Mouse (Mus musculus) heart, embryonic 14.5 days (tissue): ENCODE measurements around the gene Col18a1. TPM values are rescaled to one million over a fixed set of nuclear protein-coding genes. Genes with fewer than 3 reads are reported as not detected.

Experiments
- ATAC-seq: fragments of 200-750 bp; cut with Nextera tagmentation; 2 replicates; pipeline ENCODE4 v1.8.0; 2017; ENCODE audit warnings: low read depth, moderate TSS enrichment; ENCODE audit not compliant: insufficient number of reproducible peaks, insufficient read depth, low FRiP score
- H3K27ac ChIP-seq, 2 experiments: fragments of 200-500 bp in 1 of 2; fragments of 300-500 bp in 1 of 2; sonication (generic) in 1 of 2; replicated peaks in 1 of 2; 2 replicates each; pipeline ENCODE4 v1.5.1; 2012 to 2014; ENCODE audit warnings: low read depth in 2 of 2, low read length in 2 of 2, control low read depth in 1 of 2, mild to moderate bottlenecking in 1 of 2, mixed read lengths in 1 of 2; ENCODE audit not compliant: control insufficient read depth in 1 of 2, insufficient read depth in 1 of 2
- H3K27me3 ChIP-seq: fragments of 300-500 bp; sonication (generic); 2 replicates; pipeline ENCODE4 v1.6.1; 2014; ENCODE audit warnings: mild to moderate bottlenecking, low read length, control low read depth; ENCODE audit not compliant: control insufficient read depth, insufficient read depth
- H3K36me3 ChIP-seq: fragments of 300-500 bp; sonication (generic); 2 replicates; pipeline ENCODE4 v1.6.1; 2014; ENCODE audit warnings: mild to moderate bottlenecking, control low read depth, low read length, mixed read lengths; ENCODE audit not compliant: control insufficient read depth, insufficient read depth
- H3K4me1 ChIP-seq, 2 experiments: fragments of 200-500 bp in 1 of 2; fragments of 300-500 bp in 1 of 2; sonication (generic) in 1 of 2; 2 replicates each; pipeline ENCODE4 v1.6.1; 2012 to 2014; ENCODE audit warnings: low read length in 2 of 2, control low read depth in 1 of 2, mixed read lengths in 1 of 2; ENCODE audit not compliant: control insufficient read depth in 2 of 2, insufficient read depth in 2 of 2
- H3K4me2 ChIP-seq: fragments of 300-500 bp; sonication (generic); 2 replicates; pipeline ENCODE4 v1.6.1; 2014; ENCODE audit warnings: mild to moderate bottlenecking, low read length
- H3K4me3 ChIP-seq, 2 experiments: fragments of 200-500 bp in 1 of 2; fragments of 300-500 bp in 1 of 2; sonication (generic) in 1 of 2; 2 replicates each; pipeline ENCODE4 v1.5.1; 2012 to 2014; ENCODE audit warnings: low read length in 2 of 2, mild to moderate bottlenecking in 2 of 2, control low read depth in 1 of 2, low read depth in 1 of 2, moderate library complexity in 1 of 2; ENCODE audit not compliant: control insufficient read depth in 1 of 2, insufficient read depth in 1 of 2
- H3K9ac ChIP-seq: fragments of 300-500 bp; sonication (generic); 2 replicates; pipeline ENCODE4 v1.6.1; 2014; ENCODE audit warnings: mild to moderate bottlenecking, low read length
- H3K9me3 ChIP-seq: fragments of 300-500 bp; sonication (generic); 2 replicates; pipeline ENCODE4 v1.6.1; 2016; ENCODE audit warnings: low read length, control low read depth; ENCODE audit not compliant: control insufficient read depth
- WGBS: fragments of 180-500 bp; shearing (Covaris S2); extraction: QIAGEN DNeasy Blood & Tissue Kit; methylation state at CpG from one replicate; pipeline ENCODE4 v1.1.7; 2014; 5-methylcytosine and 5-hydroxymethylcytosine counted together
- polyA plus RNA-seq: library from polyadenylated mRNA; unstranded; fragments of >200 nt; fragmentation: Nextera tagmentation; extraction: Ambion mirVana; gene quantifications from 2 replicates; pipeline ENCODE4 v1.2.1, GENCODE M21; 2014

Gene Col18a1
- polyA plus RNA-seq, 1 experiment from 2014 or later, result 102 TPM

- no peaks in the 10 kb centered on the region for H3K9me3 ChIP-seq
- peaks cover 0 to 3% of the 10 kb centered on the region in 2 experiments; a peak in 1 of 4 replicates for H3K4me1 ChIP-seq
- ATAC-seq, result no peak
- H3K27me3 ChIP-seq, result no peaks in the 10 kb centered on the region; the same call in 1 of the 2 replicates
- H3K4me2 ChIP-seq, result no peak overlapping the region
- no peak overlapping the region for H3K4me3 ChIP-seq
- no peak overlapping the region for H3K9ac ChIP-seq
- H3K36me3 ChIP-seq, result no peaks in the 10 kb centered on the region
- 52% methylated on average over 5 of the region's 5 CpGs for WGBS
- no peak overlapping the region for H3K27ac ChIP-seq
Measured at GRCm38 (mm10) chr10:77024231-77024630, 142.1 kb downstream of the Col18a1 start.

- Histone ChIP-seq H3K9me3 (no peaks in the 10 kb centered on the region), H3K27me3 (no peaks in the 10 kb centered on the region; the same call in 1 of the 2 replicates), H3K36me3 (no peaks in the 10 kb centered on the region), H3K27ac (no peak overlapping the region), H3K4me2 (no peak overlapping the region), H3K9ac (no peak overlapping the region), H3K4me1 (peaks cover 0 to 3% of the 10 kb centered on the region in 2 experiments; a peak in 1 of 4 replicates), H3K4me3 (no peak overlapping the region)
- 78% methylated on average over 13 of the region's 13 CpGs for WGBS
- no peak for ATAC-seq
Measured at GRCm38 (mm10) chr10:77022301-77023130, 143.8 kb downstream of the Col18a1 start.

GRCm38 (mm10) chr10:77021399-77022052 lies 144.8 kb downstream of the Col18a1 start:
- Histone ChIP-seq H3K4me2 (peak overlapping the region; percentile 46), H3K9ac (no peak overlapping the region), H3K27ac (no peak overlapping the region), H3K36me3 (no peaks in the 10 kb centered on the region), H3K4me3 (no peak overlapping the region), H3K9me3 (no peaks in the 10 kb centered on the region), H3K27me3 (no peaks in the 10 kb centered on the region; the same call in 1 of the 2 replicates), H3K4me1 (peaks cover 0 to 3% of the 10 kb centered on the region in 2 experiments; a peak in 1 of 4 replicates)
- WGBS, result 29% methylated on average over 17 of the region's 17 CpGs
- ATAC-seq, result 0 out of 2 replicates have a peak, but pooled peaks have one; percentile 29

GRCm38 (mm10) chr10:77017662-77018061 lies 148.7 kb downstream of the Col18a1 start:
- Histone ChIP-seq H3K36me3 (no peaks in the 10 kb centered on the region), H3K27ac (no peak overlapping the region), H3K4me2 (no peak overlapping the region), H3K4me1 (peaks cover 0 to 3% of the 10 kb centered on the region in 2 experiments; a peak in 1 of 4 replicates), H3K9me3 (no peaks in the 10 kb centered on the region), H3K27me3 (no peaks in the 10 kb centered on the region), H3K9ac (no peak overlapping the region), H3K4me3 (no peak overlapping the region)
- WGBS, result 61% methylated on average over 9 of the region's 9 CpGs
- no peak for ATAC-seq

- H3K4me2 ChIP-seq, result no peak overlapping the region
- H3K9ac ChIP-seq, result no peak overlapping the region
Measured at GRCm38 (mm10) chr10:77017061-77017460, 149.3 kb downstream of the Col18a1 start.

GRCm38 (mm10) chr10:77016499-77016898 lies 149.8 kb downstream of the Col18a1 start:
- 51% methylated on average over 8 of the region's 8 CpGs for WGBS
- Histone ChIP-seq H3K4me2 (no peak overlapping the region), H3K36me3 (no peaks in the 10 kb centered on the region), H3K9ac (no peak overlapping the region), H3K4me3 (no peak overlapping the region), H3K9me3 (no peaks in the 10 kb centered on the region), H3K27ac (no peak overlapping the region), H3K27me3 (no peaks in the 10 kb centered on the region), H3K4me1 (no peaks in the 10 kb centered on the region; a peak in 1 of 4 replicates)
- ATAC-seq, result no peak

More at GRCm38 (mm10) chr10:77017061-77017460, 149.3 kb downstream of the Col18a1 start:
- Histone ChIP-seq H3K4me1 (peaks cover 0 to 3% of the 10 kb centered on the region in 2 experiments; a peak in 1 of 4 replicates), H3K27me3 (no peaks in the 10 kb centered on the region), H3K9me3 (no peaks in the 10 kb centered on the region), H3K4me3 (no peak overlapping the region), H3K36me3 (no peaks in the 10 kb centered on the region), H3K27ac (no peak overlapping the region)
- WGBS, result 79% methylated on average over 2 of the region's 2 CpGs
- ATAC-seq, result no peak

- no peak overlapping the region for H3K27ac ChIP-seq
- ATAC-seq, result no peak
- no peak overlapping the region for H3K4me2 ChIP-seq
- H3K9ac ChIP-seq, result no peak overlapping the region
- 79% methylated on average over 7 of the region's 7 CpGs for WGBS
- no peaks in the 10 kb centered on the region for H3K27me3 ChIP-seq
- no peaks in the 10 kb centered on the region; a peak in 1 of 4 replicates for H3K4me1 ChIP-seq
- no peaks in the 10 kb centered on the region for H3K9me3 ChIP-seq
- no peak overlapping the region for H3K4me3 ChIP-seq
- H3K36me3 ChIP-seq, result no peaks in the 10 kb centered on the region
Measured at GRCm38 (mm10) chr10:77016080-77016479, 150.3 kb downstream of the Col18a1 start.
